Mouse (Mus musculus) testis, adult 2 months (tissue): ENCODE results near the gene Olfr156.

Experiments
- CTCF ChIP-seq: fragments of 200-500 bp; IDR thresholded peaks from 2 replicates; pipeline ENCODE4 v1.5.1; 2012; ENCODE audit warnings: low read depth, mild to moderate bottlenecking, inconsistent platforms, low read length, moderate library complexity; ENCODE audit not compliant: control insufficient read depth, insufficient read depth, insufficient replicate concordance
- POLR2A ChIP-seq: fragments of 200-500 bp; IDR thresholded peaks from 2 replicates; pipeline ENCODE4 v1.6.1; 2012; ENCODE audit warnings: low read depth, mild to moderate bottlenecking, inconsistent platforms, low read length, moderate library complexity; ENCODE audit not compliant: control insufficient read depth

- TF ChIP-seq CTCF: no peak
- no peak for TF ChIP-seq POLR2A
Measured at GRCm38 (mm10) chr4:43770909-43771308, 52.8 kb downstream of the Olfr156 start, which contains the start of gene Olfr159.
